Mouse (Mus musculus) spleen, postnatal 14 days (tissue): ENCODE measurements around the gene Gm10283.
"Not testable (repeated sequence)": the region's sequence is repeated elsewhere in the genome, so short reads cannot be mapped to it uniquely, and the experiment has no call there.

ENCODE experiments used
- DNase-seq, 2 experiments: peaks; one replicate each; pipeline ENCODE4 v3.0.0; 2021 to 2022; ENCODE audit warnings: low spot score in 2 of 2

Gene Gm10283

GRCm38 (mm10) chr8:60503098-60503497 is at the start of gene Gm10283:
Gm10283 (minus strand) TSS chr8:60503198.
- no peak for DNase-seq

GRCm38 (mm10) chr8:60534945-60535344 is 31.9 kb upstream of the Gm10283 start:
- DNase-seq = no peak

GRCm38 (mm10) chr8:60518286-60518685 is 15.3 kb upstream of the Gm10283 start:
- no peak for DNase-seq

- DNase-seq = no peak
Measured at GRCm38 (mm10) chr8:60505653-60506521, 2.9 kb upstream of the Gm10283 start, which contains the start of gene Aadat. Aadat (plus strand) TSS chr8:60505932.

- not testable (repeated sequence) for DNase-seq
Measured at GRCm38 (mm10) chr8:60495046-60495445, 8.0 kb downstream of the Gm10283 start.

- no peak for DNase-seq
Measured at GRCm38 (mm10) chr8:60494606-60495005, 8.4 kb downstream of the Gm10283 start.

- no peak for DNase-seq
Measured at GRCm38 (mm10) chr8:60492471-60492870, 10.5 kb downstream of the Gm10283 start.

GRCm38 (mm10) chr8:60491871-60492270 is 11.1 kb downstream of the Gm10283 start:
- DNase-seq = no peak

- DNase-seq = no peak
Measured at GRCm38 (mm10) chr8:60490147-60490546, 12.9 kb downstream of the Gm10283 start.

- no peak for DNase-seq
Measured at GRCm38 (mm10) chr8:60466686-60467335, 36.2 kb downstream of the Gm10283 start.

GRCm38 (mm10) chr8:60449296-60449695 is 53.7 kb downstream of the Gm10283 start:
- DNase-seq = no peak

GRCm38 (mm10) chr8:60444989-60445388 is 58.0 kb downstream of the Gm10283 start:
- no peak for DNase-seq

GRCm38 (mm10) chr8:60438557-60438956 is 64.4 kb downstream of the Gm10283 start:
- no peak for DNase-seq

- DNase-seq = no peak
Measured at GRCm38 (mm10) chr8:60436872-60437271, 66.1 kb downstream of the Gm10283 start.

- DNase-seq = no peak
Measured at GRCm38 (mm10) chr8:60432649-60433048, 70.3 kb downstream of the Gm10283 start.

- DNase-seq = no peak
Measured at GRCm38 (mm10) chr8:60406358-60406757, 96.6 kb downstream of the Gm10283 start.

GRCm38 (mm10) chr8:60404994-60405548 is 97.9 kb downstream of the Gm10283 start:
- DNase-seq = no peak

- DNase-seq = no peak
Measured at GRCm38 (mm10) chr8:60393675-60394074, 109.3 kb downstream of the Gm10283 start.

- no peak for DNase-seq
Measured at GRCm38 (mm10) chr8:60386589-60386988, 116.4 kb downstream of the Gm10283 start.
